Mouse (Mus musculus) E14TG2a.4 (cell line): Measurements from ENCODE around the gene Hdac4.

Experiments used
- H3K27me3 ChIP-seq: 2 replicates; pipeline ENCODE4 v1.6.1; 2014; ENCODE audit warnings: low read length, control low read depth; ENCODE audit not compliant: insufficient read depth
- H3K36me3 ChIP-seq: 2 replicates; pipeline ENCODE4 v1.6.1; 2014; ENCODE audit warnings: low read length, control low read depth; ENCODE audit not compliant: insufficient read depth
- H3K4me1 ChIP-seq: replicated peaks from 2 replicates; pipeline ENCODE4 v1.6.1; 2014; ENCODE audit warnings: low read depth, low read length, control low read depth
- H3K4me3 ChIP-seq: replicated peaks from 2 replicates; pipeline ENCODE4 v1.5.1; 2014; ENCODE audit warnings: mild to moderate bottlenecking, low read length
- H3K9me3 ChIP-seq: 2 replicates; pipeline ENCODE4 v1.6.1; 2014; ENCODE audit warnings: low read length, control low read depth
- CTCF ChIP-seq: conservative IDR thresholded peaks from 2 replicates; pipeline ENCODE4 v1.5.1; 2014; ENCODE audit warnings: low read length
- NANOG ChIP-seq: IDR thresholded peaks from 2 replicates; pipeline ENCODE4 v1.6.1; 2014; ENCODE audit warnings: borderline replicate concordance, low read length, mixed read lengths
- POU5F1 ChIP-seq: IDR thresholded peaks from 2 replicates; pipeline ENCODE4 v1.6.1; 2014; ENCODE audit warnings: low read length, borderline replicate concordance

The Hdac4 gene

GRCm38 (mm10) chr1:92069464-92069863 is 126.0 kb downstream of the Hdac4 start:
- Histone ChIP-seq H3K27me3 (no peaks in the 10 kb centered on the region), H3K9me3 (no peaks in the 10 kb centered on the region), H3K4me1 (peaks cover 22% of the 10 kb centered on the region), H3K4me3 (no peak overlapping the region), H3K36me3 (peaks cover 10% of the 10 kb centered on the region; the same call in 1 of the 2 replicates)
- TF ChIP-seq POU5F1 (no peak), CTCF (no peak), NANOG (no peak)

- TF ChIP-seq CTCF (no peak), NANOG (no peak), POU5F1 (no peak)
These were observed 131.2 kb downstream of the Hdac4 start for GRCm38 (mm10) chr1:92064307-92064706.

GRCm38 (mm10) chr1:92063271-92063670 is 132.2 kb downstream of the Hdac4 start:
- Histone ChIP-seq H3K27me3 (no peaks in the 10 kb centered on the region), H3K9me3 (no peaks in the 10 kb centered on the region), H3K36me3 (peaks cover 28% of the 10 kb centered on the region), H3K4me1 (peaks cover 66% of the 10 kb centered on the region), H3K4me3 (no peak overlapping the region)
- TF ChIP-seq CTCF (no peak), POU5F1 (no peak), NANOG (no peak)

More at GRCm38 (mm10) chr1:92064307-92064706, 131.2 kb downstream of the Hdac4 start:
- Histone ChIP-seq H3K4me1 (peaks cover 57% of the 10 kb centered on the region), H3K9me3 (no peaks in the 10 kb centered on the region), H3K4me3 (no peak overlapping the region), H3K27me3 (no peaks in the 10 kb centered on the region), H3K36me3 (peaks cover 28% of the 10 kb centered on the region)

- no peak for TF ChIP-seq CTCF
- H3K4me1 ChIP-seq = peaks cover 67% of the 10 kb centered on the region
- H3K4me3 ChIP-seq = no peak overlapping the region
- no peaks in the 10 kb centered on the region for H3K9me3 ChIP-seq
- H3K27me3 ChIP-seq = no peaks in the 10 kb centered on the region
- H3K36me3 ChIP-seq = peaks cover 33% of the 10 kb centered on the region
These were observed 134.1 kb downstream of the Hdac4 start for GRCm38 (mm10) chr1:92061198-92062073.

GRCm38 (mm10) chr1:92060532-92061064 is 134.9 kb downstream of the Hdac4 start:
- TF ChIP-seq POU5F1 (no peak), CTCF (no peak), NANOG (no peak)
- H3K36me3 ChIP-seq = peaks cover 35% of the 10 kb centered on the region
- peaks cover 67% of the 10 kb centered on the region for H3K4me1 ChIP-seq
- H3K27me3 ChIP-seq = no peaks in the 10 kb centered on the region
- no peak overlapping the region for H3K4me3 ChIP-seq
- H3K9me3 ChIP-seq = no peaks in the 10 kb centered on the region

- peaks cover 40% of the 10 kb centered on the region for H3K36me3 ChIP-seq
- no peaks in the 10 kb centered on the region for H3K9me3 ChIP-seq
- TF ChIP-seq POU5F1 (no peak), CTCF (no peak), NANOG (no peak)
- H3K4me3 ChIP-seq = no peak overlapping the region
- H3K27me3 ChIP-seq = no peaks in the 10 kb centered on the region
- H3K4me1 ChIP-seq = peaks cover 59% of the 10 kb centered on the region
These were observed 135.9 kb downstream of the Hdac4 start for GRCm38 (mm10) chr1:92059571-92059970.

- TF ChIP-seq NANOG = no peak
- no peak for TF ChIP-seq POU5F1
- TF ChIP-seq CTCF = no peak
These were observed 136.6 kb downstream of the Hdac4 start for GRCm38 (mm10) chr1:92058731-92059425.

GRCm38 (mm10) chr1:92057068-92057467 is 138.4 kb downstream of the Hdac4 start:
- Histone ChIP-seq H3K4me3 (no peak overlapping the region), H3K36me3 (peaks cover 50% of the 10 kb centered on the region), H3K4me1 (peaks cover 40% of the 10 kb centered on the region), H3K9me3 (no peaks in the 10 kb centered on the region), H3K27me3 (no peaks in the 10 kb centered on the region)
- no peak for TF ChIP-seq CTCF
- TF ChIP-seq NANOG = no peak
- no peak for TF ChIP-seq POU5F1

More at GRCm38 (mm10) chr1:92058731-92059425, 136.6 kb downstream of the Hdac4 start:
- no peaks in the 10 kb centered on the region for H3K27me3 ChIP-seq
- H3K9me3 ChIP-seq = no peaks in the 10 kb centered on the region
- peaks cover 46% of the 10 kb centered on the region for H3K36me3 ChIP-seq
- H3K4me3 ChIP-seq = no peak overlapping the region
- H3K4me1 ChIP-seq = peaks cover 52% of the 10 kb centered on the region
